Mouse (Mus musculus) heart, embryonic 16.5 days (tissue): ENCODE results near the gene Nol8. TPM values are rescaled to one million over a fixed set of nuclear protein-coding genes. Genes with fewer than 3 reads are reported as not detected.
A peak's percentile ranks its signal among the peaks of the same experiment; 100 is the strongest.

Experiments used
- ATAC-seq: fragments of 200-750 bp; cut with Nextera tagmentation; replicated peaks from 2 replicates; pipeline ENCODE4 v1.8.0; 2017; ENCODE audit warnings: moderate number of reproducible peaks; ENCODE audit not compliant: insufficient read depth, low FRiP score; ENCODE audit errors: extremely low read depth
- H3K27ac ChIP-seq: fragments of 300-500 bp; sonication (generic); 2 replicates; pipeline ENCODE4 v1.5.1; 2014; ENCODE audit warnings: mild to moderate bottlenecking, low read length, control low read depth, moderate library complexity
- H3K27me3 ChIP-seq: fragments of 300-500 bp; sonication (generic); 2 replicates; pipeline ENCODE4 v1.6.1; 2014; ENCODE audit warnings: low read length, mixed read lengths; ENCODE audit not compliant: control insufficient read depth, insufficient read depth
- H3K36me3 ChIP-seq: fragments of 300-500 bp; sonication (generic); 2 replicates; pipeline ENCODE4 v1.6.1; 2014; ENCODE audit not compliant: control insufficient read depth, insufficient read depth
- H3K4me1 ChIP-seq: fragments of 300-500 bp; sonication (generic); 2 replicates; pipeline ENCODE4 v1.6.1; 2014; ENCODE audit warnings: low read length, mixed read lengths; ENCODE audit not compliant: control insufficient read depth, insufficient read depth
- H3K4me2 ChIP-seq: fragments of 300-500 bp; sonication (generic); 2 replicates; pipeline ENCODE4 v1.6.1; 2014; ENCODE audit warnings: low read depth, mild to moderate bottlenecking, control low read depth, low read length
- H3K4me3 ChIP-seq: fragments of 300-500 bp; sonication (generic); 2 replicates; pipeline ENCODE4 v1.5.1; 2014; ENCODE audit warnings: mild to moderate bottlenecking, control low read depth, low read length
- H3K9ac ChIP-seq: fragments of 300-500 bp; sonication (generic); 2 replicates; pipeline ENCODE4 v1.6.1; 2014; ENCODE audit warnings: low read length, control low read depth
- H3K9me3 ChIP-seq: fragments of 300-500 bp; sonication (generic); replicated peaks from 2 replicates; pipeline ENCODE4 v1.6.1; 2016; ENCODE audit warnings: low read length; ENCODE audit not compliant: control insufficient read depth
- WGBS: fragments of 180-500 bp; shearing (Covaris S2); extraction: QIAGEN DNeasy Blood & Tissue Kit; methylation state at CpG from one replicate; pipeline ENCODE4 v1.1.7; 2014; 5-methylcytosine and 5-hydroxymethylcytosine counted together
- polyA plus RNA-seq: library from polyadenylated mRNA; unstranded; fragments of >200 nt; fragmentation: Nextera tagmentation; extraction: Ambion mirVana; gene quantifications from 2 replicates; pipeline ENCODE4 v1.2.1, GENCODE M21; 2015

Gene Nol8
- polyA plus RNA-seq, 1 experiment from 2014 or later, result 11.5 TPM

GRCm38 (mm10) chr13:49639965-49640364 lies 12.9 kb upstream of the Nol8 start:
- H3K36me3 ChIP-seq, result 0 out of 2 replicates have a peak, but pooled peaks cover 3% of the 10 kb centered on the region
- no peaks in the 10 kb centered on the region for H3K9me3 ChIP-seq
- no peaks in the 10 kb centered on the region for H3K27me3 ChIP-seq
- H3K27ac ChIP-seq, result no peak overlapping the region
- H3K4me1 ChIP-seq, result peaks cover 3% of the 10 kb centered on the region; the same call in 1 of the 2 replicates
- H3K4me3 ChIP-seq, result no peak overlapping the region
- ATAC-seq, result no peak
- no peak overlapping the region for H3K9ac ChIP-seq
- no peak overlapping the region for H3K4me2 ChIP-seq
- WGBS, result 86% methylated on average over 2 of the region's 2 CpGs

- Histone ChIP-seq H3K4me2 (no peak overlapping the region), H3K27me3 (no peaks in the 10 kb centered on the region), H3K4me1 (peaks cover 3% of the 10 kb centered on the region; the same call in 1 of the 2 replicates), H3K4me3 (no peak overlapping the region), H3K36me3 (no peaks in the 10 kb centered on the region), H3K27ac (no peak overlapping the region), H3K9ac (no peak overlapping the region), H3K9me3 (no peaks in the 10 kb centered on the region)
- ATAC-seq, result no peak
- 69% methylated on average over 6 of the region's 6 CpGs for WGBS
Measured at GRCm38 (mm10) chr13:49642650-49643049, 10.2 kb upstream of the Nol8 start.

- no peak overlapping the region for H3K9ac ChIP-seq
- no peak overlapping the region for H3K4me2 ChIP-seq
- H3K36me3 ChIP-seq, result no peaks in the 10 kb centered on the region
- no peaks in the 10 kb centered on the region for H3K27me3 ChIP-seq
- no peaks in the 10 kb centered on the region for H3K9me3 ChIP-seq
- H3K27ac ChIP-seq, result peak overlapping the region; percentile 51; the same call in 1 of the 2 replicates
- no peak overlapping the region for H3K4me3 ChIP-seq
- H3K4me1 ChIP-seq, result peaks cover 3% of the 10 kb centered on the region; the same call in 1 of the 2 replicates
- ATAC-seq, result no peak
Measured at GRCm38 (mm10) chr13:49643669-49644362, 9.1 kb upstream of the Nol8 start.

GRCm38 (mm10) chr13:49644731-49645529 lies 7.9 kb upstream of the Nol8 start:
- WGBS, result 66% methylated on average over 2 of the region's 2 CpGs
- no peak overlapping the region for H3K9ac ChIP-seq
- peaks cover 3% of the 10 kb centered on the region; the same call in 1 of the 2 replicates for H3K4me1 ChIP-seq
- ATAC-seq, result peak; percentile 28; the same call in 1 of the 2 replicates
- no peak overlapping the region for H3K4me2 ChIP-seq
- no peaks in the 10 kb centered on the region for H3K36me3 ChIP-seq
- H3K27me3 ChIP-seq, result no peaks in the 10 kb centered on the region
- H3K4me3 ChIP-seq, result no peak overlapping the region
- peak overlapping the region; percentile 66 for H3K27ac ChIP-seq
- H3K9me3 ChIP-seq, result no peaks in the 10 kb centered on the region

GRCm38 (mm10) chr13:49646019-49646418 lies 6.9 kb upstream of the Nol8 start:
- WGBS, result 82% methylated on average over 1 of the region's 1 CpGs
- Histone ChIP-seq H3K4me2 (no peak overlapping the region), H3K9me3 (no peaks in the 10 kb centered on the region), H3K36me3 (no peaks in the 10 kb centered on the region), H3K4me3 (no peak overlapping the region), H3K27ac (no peak overlapping the region), H3K4me1 (peaks cover 3% of the 10 kb centered on the region; the same call in 1 of the 2 replicates), H3K9ac (no peak overlapping the region), H3K27me3 (no peaks in the 10 kb centered on the region)
- ATAC-seq, result no peak

GRCm38 (mm10) chr13:49651136-49651535 lies 1.7 kb upstream of the Nol8 start:
- peaks cover 14% of the 10 kb centered on the region for H3K4me1 ChIP-seq
- ATAC-seq, result no peak
- peak overlapping the region; percentile 81; the same call in 1 of the 2 replicates for H3K4me2 ChIP-seq
- no peaks in the 10 kb centered on the region for H3K9me3 ChIP-seq
- H3K9ac ChIP-seq, result no peak overlapping the region
- H3K27me3 ChIP-seq, result no peaks in the 10 kb centered on the region
- H3K4me3 ChIP-seq, result no peak overlapping the region
- peaks cover under 1% of the 10 kb centered on the region; the same call in 1 of the 2 replicates for H3K36me3 ChIP-seq
- WGBS, result 17% methylated on average over 2 of the region's 2 CpGs
- H3K27ac ChIP-seq, result no peak overlapping the region

- Histone ChIP-seq H3K27ac (peak overlapping the region; percentile 60; the same call in 1 of the 2 replicates), H3K9ac (peak overlapping the region; percentile 78), H3K27me3 (no peaks in the 10 kb centered on the region), H3K4me3 (peak overlapping the region; percentile 82), H3K4me2 (peak overlapping the region; percentile 81), H3K4me1 (peaks cover 14% of the 10 kb centered on the region), H3K36me3 (peaks cover 4% of the 10 kb centered on the region; the same call in 1 of the 2 replicates), H3K9me3 (no peaks in the 10 kb centered on the region)
- under 1% methylated on average over 4 of the region's 4 CpGs for WGBS
- no peak for ATAC-seq
Measured at GRCm38 (mm10) chr13:49651781-49652351, 1.0 kb upstream of the Nol8 start.

- Histone ChIP-seq H3K36me3 (peaks cover 6% of the 10 kb centered on the region; the same call in 1 of the 2 replicates), H3K4me1 (peaks cover 14% of the 10 kb centered on the region), H3K9ac (peak overlapping the region; percentile 73), H3K9me3 (no peaks in the 10 kb centered on the region), H3K4me3 (peak overlapping the region; percentile 82), H3K27ac (peak overlapping the region; percentile 85), H3K4me2 (peak overlapping the region; percentile 84), H3K27me3 (no peaks in the 10 kb centered on the region)
- peak; percentile 73 for ATAC-seq
- 0% methylated on average over 16 of the region's 16 CpGs for WGBS
Measured at GRCm38 (mm10) chr13:49653180-49653541, 283 bp downstream of the Nol8 start.
